Mouse (Mus musculus) embryonic facial prominence, embryonic 13.5 days (tissue): Measurements from ENCODE around the gene Adk. TPM values are rescaled to one million over a fixed set of nuclear protein-coding genes. Genes with fewer than 3 reads are reported as not detected.

ENCODE experiments used
- ATAC-seq: fragments of 200-750 bp; cut with Nextera tagmentation; 2 replicates; pipeline ENCODE4 v1.8.0; 2017; ENCODE audit warnings: low read depth; ENCODE audit not compliant: insufficient number of reproducible peaks, insufficient read depth, low FRiP score, low TSS enrichment
- H3K27ac ChIP-seq: fragments of 300-500 bp; sonication (generic); 2 replicates; pipeline ENCODE4 v1.5.1; 2015; ENCODE audit warnings: moderate library complexity, mild to moderate bottlenecking, inconsistent platforms
- H3K27me3 ChIP-seq: fragments of 300-500 bp; sonication (generic); 2 replicates; pipeline ENCODE4 v1.6.1; 2015; ENCODE audit warnings: mild to moderate bottlenecking, inconsistent platforms
- H3K36me3 ChIP-seq: fragments of 300-500 bp; sonication (generic); 2 replicates; pipeline ENCODE4 v1.6.1; 2015; ENCODE audit warnings: mild to moderate bottlenecking, inconsistent platforms
- H3K4me1 ChIP-seq: fragments of 300-500 bp; sonication (generic); 2 replicates; pipeline ENCODE4 v1.6.1; 2015; ENCODE audit warnings: inconsistent platforms
- H3K4me2 ChIP-seq: fragments of 300-500 bp; sonication (generic); 2 replicates; pipeline ENCODE4 v1.6.1; 2015; ENCODE audit warnings: moderate library complexity, mild to moderate bottlenecking, inconsistent platforms
- H3K4me3 ChIP-seq: fragments of 300-500 bp; sonication (generic); 2 replicates; pipeline ENCODE4 v1.5.1; 2015; ENCODE audit warnings: mild to moderate bottlenecking, inconsistent platforms
- H3K9ac ChIP-seq: fragments of 300-500 bp; sonication (generic); 2 replicates; pipeline ENCODE4 v1.6.1; 2015; ENCODE audit warnings: mild to moderate bottlenecking, inconsistent platforms
- H3K9me3 ChIP-seq: fragments of 300-500 bp; sonication (generic); 2 replicates; pipeline ENCODE4 v1.6.1; 2016; ENCODE audit warnings: inconsistent platforms
- WGBS: fragments of 180-500 bp; shearing (Covaris S2); methylation state at CpG from one replicate; pipeline ENCODE4 v1.1.7; 2015; ENCODE audit warnings: mixed read lengths; 5-methylcytosine and 5-hydroxymethylcytosine counted together
- polyA plus RNA-seq: library from polyadenylated mRNA; unstranded; fragments of >200 nt; fragmentation: Nextera tagmentation; extraction: Ambion mirVana; gene quantifications from 2 replicates; pipeline ENCODE4 v1.2.1, GENCODE M21; 2015

Gene Adk
- polyA plus RNA-seq, 1 experiment from 2014 or later, result 168 TPM

DNA sequence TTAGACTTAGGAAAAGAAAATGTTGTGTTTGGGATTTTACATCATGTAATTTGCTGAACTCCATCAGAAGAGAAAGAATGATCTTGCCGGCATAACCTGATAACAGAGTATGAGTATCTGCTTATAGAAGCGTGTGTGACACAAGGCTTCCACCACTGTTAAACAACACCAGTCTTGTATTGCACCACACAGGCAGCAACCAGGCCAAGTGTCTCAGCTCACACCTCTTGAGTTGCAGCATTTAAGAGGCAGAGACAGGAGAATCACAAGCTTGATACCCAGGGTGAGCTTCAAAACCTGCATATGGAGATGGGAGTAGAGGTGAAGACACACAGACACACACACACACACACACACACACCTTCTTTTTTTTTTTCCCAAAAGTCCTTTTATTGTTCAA is 184.7 kb downstream of the Adk start:
- Histone ChIP-seq H3K4me1 (no peaks in the 10 kb centered on the region), H3K4me2 (no peak overlapping the region), H3K9ac (no peak overlapping the region), H3K27me3 (no peaks in the 10 kb centered on the region), H3K4me3 (no peak overlapping the region), H3K9me3 (no peaks in the 10 kb centered on the region), H3K36me3 (0 out of 2 replicates have a peak, but pooled peaks cover 2% of the 10 kb centered on the region), H3K27ac (no peak overlapping the region)
- 89% methylated on average over 2 of the region's 2 CpGs for WGBS
- ATAC-seq, result no peak

DNA sequence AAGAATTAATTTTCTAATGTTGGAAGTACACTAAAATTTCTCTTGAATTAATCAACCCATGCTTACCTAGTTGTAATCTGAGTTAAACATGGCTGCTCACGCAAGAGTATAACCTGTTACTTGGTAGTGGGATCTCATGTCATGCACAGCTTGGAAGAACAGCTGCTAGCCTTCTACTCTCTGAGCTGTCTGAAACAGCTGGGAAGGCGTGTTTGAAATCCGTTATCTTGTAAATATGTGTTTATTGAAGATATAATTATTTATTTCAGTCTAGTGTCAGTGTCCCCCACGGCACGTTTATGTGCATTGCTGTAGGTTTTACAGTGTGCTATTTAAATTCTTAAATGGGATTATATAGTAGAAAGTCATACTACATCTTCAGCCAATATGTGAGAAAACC is 188.7 kb downstream of the Adk start:
- H3K9ac ChIP-seq, result no peak overlapping the region
- H3K36me3 ChIP-seq, result no peaks in the 10 kb centered on the region
- no peak overlapping the region for H3K4me2 ChIP-seq
- H3K9me3 ChIP-seq, result no peaks in the 10 kb centered on the region
- WGBS, result 90% methylated on average over 5 of the region's 5 CpGs
- no peaks in the 10 kb centered on the region for H3K4me1 ChIP-seq
- H3K27me3 ChIP-seq, result no peaks in the 10 kb centered on the region
- H3K27ac ChIP-seq, result no peak overlapping the region
- no peak overlapping the region for H3K4me3 ChIP-seq
- no peak for ATAC-seq

GRCm38 (mm10) chr14:21251386-21251785 is 199.0 kb downstream of the Adk start:
- no peaks in the 10 kb centered on the region for H3K9me3 ChIP-seq
- WGBS, result 47% methylated on average over 5 of the region's 5 CpGs
- no peak overlapping the region for H3K27ac ChIP-seq
- no peaks in the 10 kb centered on the region for H3K27me3 ChIP-seq
- no peak overlapping the region for H3K9ac ChIP-seq
- ATAC-seq, result no peak
- H3K4me2 ChIP-seq, result no peak overlapping the region
- H3K4me3 ChIP-seq, result no peak overlapping the region
- H3K36me3 ChIP-seq, result no peaks in the 10 kb centered on the region
- H3K4me1 ChIP-seq, result peaks cover 24% of the 10 kb centered on the region

DNA sequence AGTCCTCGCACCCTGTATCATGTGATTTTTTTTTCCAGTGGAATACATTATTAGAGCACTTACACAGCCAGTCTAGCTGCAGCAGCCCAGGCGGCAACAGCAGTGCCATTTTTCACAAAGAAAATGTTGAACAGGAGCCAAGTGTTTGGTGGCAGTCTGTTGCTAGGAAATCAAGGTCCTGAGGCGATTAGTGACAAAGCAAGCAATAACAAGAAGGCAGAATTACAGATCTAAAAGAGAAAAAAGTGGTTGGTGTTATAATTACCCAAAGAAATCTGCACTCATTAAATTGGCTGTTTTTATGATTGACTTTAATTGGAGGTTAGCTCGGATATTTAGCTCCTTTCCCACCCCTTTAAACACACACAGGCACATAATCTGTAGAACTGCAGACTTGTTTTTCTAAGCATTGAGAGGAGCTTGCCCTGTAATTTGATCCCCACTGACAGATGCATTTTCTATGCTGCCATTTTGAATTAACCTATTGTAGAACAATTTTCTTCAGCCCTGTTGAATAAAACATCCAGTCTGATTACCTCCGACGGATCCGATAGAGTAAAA is 200.0 kb downstream of the Adk start:
- H3K36me3 ChIP-seq, result no peaks in the 10 kb centered on the region
- H3K4me3 ChIP-seq, result no peak overlapping the region
- peak overlapping the region; percentile 53; the same call in 1 of the 2 replicates for H3K27ac ChIP-seq
- no peaks in the 10 kb centered on the region for H3K27me3 ChIP-seq
- no peak overlapping the region for H3K9ac ChIP-seq
- H3K9me3 ChIP-seq, result no peaks in the 10 kb centered on the region
- H3K4me2 ChIP-seq, result peak overlapping the region; percentile 37
- ATAC-seq, result peak; percentile 67; the same call in 1 of the 2 replicates
- H3K4me1 ChIP-seq, result peaks cover 24% of the 10 kb centered on the region
- 3% methylated on average over 7 of the region's 7 CpGs for WGBS

- WGBS, result 33% methylated on average over 5 of the region's 5 CpGs
- H3K4me2 ChIP-seq, result no peak overlapping the region
- H3K27ac ChIP-seq, result peak overlapping the region; percentile 52
- H3K9ac ChIP-seq, result no peak overlapping the region
- no peak for ATAC-seq
- H3K36me3 ChIP-seq, result no peaks in the 10 kb centered on the region
- H3K9me3 ChIP-seq, result no peaks in the 10 kb centered on the region
- H3K27me3 ChIP-seq, result no peaks in the 10 kb centered on the region
- H3K4me1 ChIP-seq, result peaks cover 24% of the 10 kb centered on the region
- H3K4me3 ChIP-seq, result no peak overlapping the region
Observed at GRCm38 (mm10) chr14:21253321-21253992, 201.1 kb downstream of the Adk start.

GRCm38 (mm10) chr14:21253993-21254339 is 201.6 kb downstream of the Adk start:
- H3K4me2 ChIP-seq, result no peak overlapping the region
- no peaks in the 10 kb centered on the region for H3K27me3 ChIP-seq
- no peaks in the 10 kb centered on the region for H3K36me3 ChIP-seq
- peaks cover 24% of the 10 kb centered on the region for H3K4me1 ChIP-seq
- no peak overlapping the region for H3K9ac ChIP-seq
- no peak overlapping the region for H3K27ac ChIP-seq
- no peak overlapping the region for H3K4me3 ChIP-seq
- WGBS, result 62% methylated on average over 2 of the region's 2 CpGs
- ATAC-seq, result no peak
- no peaks in the 10 kb centered on the region for H3K9me3 ChIP-seq

GRCm38 (mm10) chr14:21268229-21268628 is 215.9 kb downstream of the Adk start:
- no peak for ATAC-seq
- no peak overlapping the region for H3K9ac ChIP-seq
- no peaks in the 10 kb centered on the region for H3K4me1 ChIP-seq
- H3K27me3 ChIP-seq, result no peaks in the 10 kb centered on the region
- H3K36me3 ChIP-seq, result no peaks in the 10 kb centered on the region
- no peaks in the 10 kb centered on the region for H3K9me3 ChIP-seq
- no peak overlapping the region for H3K27ac ChIP-seq
- 89% methylated on average over 8 of the region's 8 CpGs for WGBS
- no peak overlapping the region for H3K4me2 ChIP-seq
- no peak overlapping the region for H3K4me3 ChIP-seq

DNA sequence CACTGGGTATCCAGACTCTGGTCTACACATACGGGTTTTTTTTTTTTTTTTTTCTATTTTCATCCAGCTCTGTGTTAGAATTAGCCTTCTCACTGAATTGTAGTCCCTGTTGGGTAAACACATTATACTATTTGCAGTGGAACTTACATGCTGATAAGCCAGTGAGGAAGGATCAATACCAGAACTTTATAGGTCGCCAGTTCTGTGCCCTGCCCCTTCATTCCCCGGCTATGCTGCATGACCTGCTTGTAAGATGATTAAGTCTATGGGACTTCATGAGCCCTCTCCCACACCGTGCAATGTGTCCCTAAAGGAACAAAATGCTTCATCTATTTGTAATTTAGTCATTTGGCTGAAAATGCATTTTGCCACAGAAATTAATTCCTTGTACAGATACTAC is 219.1 kb downstream of the Adk start:
- Histone ChIP-seq H3K4me1 (peaks cover 14% of the 10 kb centered on the region), H3K4me2 (no peak overlapping the region), H3K9ac (no peak overlapping the region), H3K4me3 (no peak overlapping the region), H3K27ac (no peak overlapping the region), H3K9me3 (no peaks in the 10 kb centered on the region), H3K27me3 (no peaks in the 10 kb centered on the region), H3K36me3 (no peaks in the 10 kb centered on the region)
- 72% methylated on average over 4 of the region's 4 CpGs for WGBS
- ATAC-seq, result no peak

GRCm38 (mm10) chr14:21275786-21276185 is 223.4 kb downstream of the Adk start:
- Histone ChIP-seq H3K4me2 (no peak overlapping the region), H3K9ac (no peak overlapping the region), H3K9me3 (no peaks in the 10 kb centered on the region), H3K27ac (no peak overlapping the region), H3K4me1 (peaks cover 19% of the 10 kb centered on the region), H3K36me3 (no peaks in the 10 kb centered on the region), H3K27me3 (no peaks in the 10 kb centered on the region), H3K4me3 (no peak overlapping the region)
- 80% methylated on average over 1 of the region's 1 CpGs for WGBS
- ATAC-seq, result no peak

- Histone ChIP-seq H3K4me3 (no peak overlapping the region), H3K4me1 (peaks cover 19% of the 10 kb centered on the region), H3K27me3 (no peaks in the 10 kb centered on the region), H3K9ac (no peak overlapping the region), H3K4me2 (no peak overlapping the region), H3K9me3 (no peaks in the 10 kb centered on the region), H3K27ac (no peak overlapping the region), H3K36me3 (no peaks in the 10 kb centered on the region)
- WGBS, result 86% methylated on average over 2 of the region's 2 CpGs
- ATAC-seq, result no peak
Observed at GRCm38 (mm10) chr14:21278290-21278689, 225.9 kb downstream of the Adk start.

DNA sequence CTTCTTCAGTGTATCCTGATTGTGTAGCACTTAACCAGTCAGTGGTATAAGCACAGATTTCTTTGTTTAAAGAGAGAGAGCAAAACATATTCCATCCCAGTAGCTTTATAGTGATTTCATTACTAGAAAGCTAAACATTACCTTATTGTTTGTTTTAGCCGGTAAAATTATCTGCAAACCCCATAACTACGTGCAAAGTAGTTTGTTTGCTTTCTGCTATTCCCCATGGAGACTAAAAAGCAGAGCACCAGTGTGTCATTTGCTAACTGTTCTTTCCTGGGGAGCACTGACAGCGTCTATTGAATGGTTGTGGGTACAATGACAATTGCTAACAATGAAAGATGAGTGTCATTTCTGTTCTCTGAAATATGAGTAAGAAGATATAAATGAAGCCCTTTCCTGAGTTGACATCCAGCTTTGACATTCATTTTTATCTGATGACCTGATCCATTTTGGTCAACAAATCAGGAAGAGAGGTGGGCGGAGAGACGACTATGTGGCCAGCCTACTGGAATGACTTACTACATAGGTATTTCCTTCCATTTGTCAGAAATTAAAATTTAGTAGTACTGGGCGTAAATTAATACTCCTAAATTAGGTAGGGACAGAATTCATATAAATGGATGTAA is 226.6 kb downstream of the Adk start:
- WGBS, result 66% methylated on average over 6 of the region's 6 CpGs
- Histone ChIP-seq H3K27ac (no peak overlapping the region), H3K36me3 (no peaks in the 10 kb centered on the region), H3K9ac (no peak overlapping the region), H3K27me3 (no peaks in the 10 kb centered on the region), H3K4me2 (no peak overlapping the region), H3K9me3 (no peaks in the 10 kb centered on the region), H3K4me1 (peaks cover 18% of the 10 kb centered on the region), H3K4me3 (no peak overlapping the region)
- no peak for ATAC-seq

GRCm38 (mm10) chr14:21280451-21280850 is 228.1 kb downstream of the Adk start:
- Histone ChIP-seq H3K9me3 (no peaks in the 10 kb centered on the region), H3K4me1 (peaks cover 19% of the 10 kb centered on the region), H3K9ac (no peak overlapping the region), H3K4me2 (no peak overlapping the region), H3K4me3 (no peak overlapping the region), H3K36me3 (no peaks in the 10 kb centered on the region), H3K27me3 (no peaks in the 10 kb centered on the region), H3K27ac (no peak overlapping the region)
- no peak for ATAC-seq
- 65% methylated on average over 3 of the region's 3 CpGs for WGBS
